Mouse (Mus musculus): ENCODE data around the gene Srebf1. TPM values are rescaled to one million over a fixed set of nuclear protein-coding genes. Genes with fewer than 3 reads are reported as not detected.

Srebf1 gene
- polyA plus RNA-seq, 1 experiment, result 192 TPM

DNA sequence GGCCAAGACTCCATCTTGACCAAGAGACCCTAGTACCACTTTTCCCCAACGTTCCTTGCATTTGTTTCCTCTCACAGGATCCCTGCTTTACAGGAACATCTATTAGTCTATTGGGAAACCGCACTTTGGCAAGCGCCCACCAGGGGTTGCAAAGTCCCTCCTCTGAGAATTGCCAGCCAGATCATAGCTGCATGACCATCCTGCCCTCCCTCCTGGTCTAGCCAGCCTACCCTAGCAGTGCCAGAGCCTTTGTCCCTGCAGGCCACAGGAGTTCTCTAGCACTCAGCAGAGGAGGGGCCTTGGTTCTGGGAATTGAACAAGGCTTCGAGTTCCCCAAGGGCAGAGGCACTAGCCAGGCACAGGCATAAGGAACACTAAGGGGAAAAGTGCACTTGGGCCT lies 2.3 kb upstream of the Srebf1 start:
- Histone ChIP-seq H3K27me3 (ENCODE audit: control insufficient read depth, insufficient read depth, insufficient read length) (no peaks in the 10 kb centered on the region), H3K36me3 (ENCODE audit: control insufficient read depth, insufficient read depth) (no peaks in the 10 kb centered on the region), H3K79me2 (ENCODE audit: control insufficient read depth, insufficient read depth) (peaks cover 5% of the 10 kb centered on the region), H3ac (ENCODE audit: control insufficient read depth, insufficient read length) (no peak overlapping the region), H3K4me2 (ENCODE audit: low read depth) (no peak overlapping the region), H3K4me3 (no peak overlapping the region)
- TF ChIP-seq SRF (IDR thresholded peaks at IDR 0.05; ENCODE audit: control insufficient read depth, insufficient read length, low read depth) (no peak), E2F4 (IDR thresholded peaks at IDR 0.05; ENCODE audit: insufficient read depth) (no peak), MYOG (IDR thresholded peaks at IDR 0.05; ENCODE audit: control insufficient read depth in 1 of 3, insufficient read depth in 1 of 3, insufficient read length in 2 of 3, low read depth in 2 of 3) (no peak), REST (IDR thresholded peaks at IDR 0.05; ENCODE audit: insufficient read depth, insufficient read length) (no peak)

DNA sequence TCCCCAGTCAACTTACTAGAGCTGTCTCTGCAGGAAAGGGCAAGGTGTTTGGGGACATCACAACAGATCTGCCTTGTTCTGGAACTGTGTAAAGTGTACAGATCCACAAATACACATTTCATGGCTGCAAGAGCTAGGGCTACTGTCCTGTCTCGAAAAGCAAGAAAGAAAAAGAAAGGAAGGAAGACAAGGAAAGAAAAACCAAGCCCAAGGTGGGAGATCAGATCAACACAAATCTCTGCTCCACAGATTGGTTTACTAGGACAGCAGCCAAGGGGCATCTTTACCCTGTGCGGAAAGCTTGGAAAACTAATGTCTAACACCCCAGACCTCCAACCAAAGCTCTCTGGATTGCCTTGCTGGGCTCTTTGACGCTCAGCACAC lies 304 bp downstream of the Srebf1 start:
- TF ChIP-seq REST (IDR thresholded peaks at IDR 0.05; ENCODE audit: insufficient read depth, insufficient read length), result no peak
- no peak for TF ChIP-seq USF1 (IDR thresholded peaks at IDR 0.05; ENCODE audit: low read depth)
- TF ChIP-seq POLR2A (IDR thresholded peaks at IDR 0.05; ENCODE audit: insufficient read length, low read depth), result no peak
- TF ChIP-seq MAX (IDR thresholded peaks at IDR 0.05; ENCODE audit: low read depth), result no peak
- no peak for TF ChIP-seq CEBPB (IDR thresholded peaks at IDR 0.05; ENCODE audit: insufficient read depth, poor library complexity, severe bottlenecking)
- TF ChIP-seq E2F4 (IDR thresholded peaks at IDR 0.05; ENCODE audit: insufficient read depth), result no peak
- no peak for TF ChIP-seq MYOD1 (IDR thresholded peaks at IDR 0.05; ENCODE audit: control insufficient read depth in 1 of 3, insufficient read length in 2 of 3, low read depth in 2 of 3)
- TF ChIP-seq POLR2AphosphoS2 (IDR thresholded peaks at IDR 0.05; ENCODE audit: insufficient read length, low read depth), result no peak
- no peak for TF ChIP-seq TCF3 (IDR thresholded peaks at IDR 0.05; ENCODE audit: insufficient read length, low read depth)
- no peak for TF ChIP-seq TCF12 (IDR thresholded peaks at IDR 0.05; ENCODE audit: insufficient read depth, poor library complexity, severe bottlenecking)
- TF ChIP-seq MYOG (IDR thresholded peaks at IDR 0.05; ENCODE audit: control insufficient read depth in 1 of 3, insufficient read depth in 1 of 3, insufficient read length in 2 of 3, low read depth in 2 of 3), result no peak
- no peak for TF ChIP-seq SRF (IDR thresholded peaks at IDR 0.05; ENCODE audit: control insufficient read depth, insufficient read length, low read depth)
- H3K27me3 ChIP-seq (ENCODE audit: control insufficient read depth, insufficient read depth, insufficient read length), result no peaks in the 10 kb centered on the region
- peaks cover 4% of the 10 kb centered on the region for H3K36me3 ChIP-seq (ENCODE audit: control insufficient read depth, insufficient read depth)
- peak overlapping the region; percentile 71 for H3K4me3 ChIP-seq
- H3K4me2 ChIP-seq (ENCODE audit: low read depth), result peak overlapping the region; percentile 93
- peak overlapping the region; percentile 4 for H3ac ChIP-seq (ENCODE audit: control insufficient read depth, insufficient read length)
- peaks cover 31% of the 10 kb centered on the region for H3K79me2 ChIP-seq (ENCODE audit: control insufficient read depth, insufficient read depth)

DNA sequence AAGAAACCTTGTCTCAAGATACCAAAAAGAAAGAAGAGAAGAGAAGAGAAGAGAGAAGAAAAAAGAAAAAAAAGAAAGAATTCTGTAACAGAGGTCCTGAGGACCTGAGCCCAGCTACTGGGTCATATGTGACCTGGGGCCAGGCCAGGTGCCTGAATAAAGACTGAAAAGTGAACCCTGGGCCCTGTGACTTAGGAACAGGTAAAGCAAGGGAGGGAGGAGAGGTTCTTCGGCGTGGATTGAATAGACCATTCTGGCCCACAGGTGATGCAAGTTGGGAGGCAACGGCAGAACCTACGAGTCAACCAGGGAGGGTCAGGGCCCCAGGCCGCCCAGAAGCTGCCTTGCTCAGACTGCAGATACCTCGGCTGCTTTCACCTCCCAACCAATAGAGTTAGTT lies 956 bp downstream of the Srebf1 start:
- H3K4me3 ChIP-seq, result peak overlapping the region; percentile 71
- no peak overlapping the region for H3ac ChIP-seq (ENCODE audit: control insufficient read depth, insufficient read length)
- H3K79me2 ChIP-seq (ENCODE audit: control insufficient read depth, insufficient read depth), result peaks cover 38% of the 10 kb centered on the region
- peak overlapping the region; percentile 93 for H3K4me2 ChIP-seq (ENCODE audit: low read depth)
- TF ChIP-seq USF1 (IDR thresholded peaks at IDR 0.05; ENCODE audit: low read depth) (no peak), POLR2A (IDR thresholded peaks at IDR 0.05; ENCODE audit: insufficient read length, low read depth) (no peak), TCF12 (IDR thresholded peaks at IDR 0.05; ENCODE audit: insufficient read depth, poor library complexity, severe bottlenecking) (no peak), MYOD1 (IDR thresholded peaks at IDR 0.05; ENCODE audit: control insufficient read depth in 1 of 3, insufficient read length in 2 of 3, low read depth in 2 of 3) (no peak), E2F4 (IDR thresholded peaks at IDR 0.05; ENCODE audit: insufficient read depth) (no peak), CEBPB (IDR thresholded peaks at IDR 0.05; ENCODE audit: insufficient read depth, poor library complexity, severe bottlenecking) (no peak), SRF (IDR thresholded peaks at IDR 0.05; ENCODE audit: control insufficient read depth, insufficient read length, low read depth) (no peak), REST (IDR thresholded peaks at IDR 0.05; ENCODE audit: insufficient read depth, insufficient read length) (no peak), TCF3 (IDR thresholded peaks at IDR 0.05; ENCODE audit: insufficient read length, low read depth) (no peak), MYOG (IDR thresholded peaks at IDR 0.05; ENCODE audit: control insufficient read depth in 1 of 3, insufficient read depth in 1 of 3, insufficient read length in 2 of 3, low read depth in 2 of 3) (no peak), MAX (IDR thresholded peaks at IDR 0.05; ENCODE audit: low read depth) (no peak), POLR2AphosphoS2 (IDR thresholded peaks at IDR 0.05; ENCODE audit: insufficient read length, low read depth) (no peak)
- peaks cover 4% of the 10 kb centered on the region for H3K36me3 ChIP-seq (ENCODE audit: control insufficient read depth, insufficient read depth)
- H3K27me3 ChIP-seq (ENCODE audit: control insufficient read depth, insufficient read depth, insufficient read length), result no peaks in the 10 kb centered on the region

DNA sequence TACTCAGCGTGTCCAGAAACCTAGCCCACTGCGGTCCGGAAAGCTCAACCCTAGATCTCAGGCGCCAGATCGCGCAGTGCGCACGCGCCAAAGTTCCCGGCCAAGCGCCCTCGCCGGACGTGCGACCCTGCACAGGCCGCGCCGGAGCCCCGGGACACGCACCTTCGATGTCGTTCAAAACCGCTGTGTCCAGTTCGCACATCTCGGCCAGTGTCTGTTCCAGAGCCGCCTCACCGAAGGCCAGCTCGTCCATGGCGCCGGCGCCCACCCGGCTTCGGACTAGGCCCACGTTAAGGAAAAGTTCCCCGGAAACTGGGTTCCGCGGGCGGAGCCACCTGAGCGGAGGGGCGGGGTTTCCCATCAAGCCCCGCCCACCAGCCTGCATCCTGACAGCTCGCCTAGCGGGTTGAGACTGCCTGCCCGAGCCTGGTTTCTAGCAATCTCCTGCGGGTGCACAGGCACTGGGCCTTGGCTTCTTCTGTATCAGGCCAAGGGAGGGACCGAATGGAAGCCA lies 2.0 kb downstream of the Srebf1 start:
- TF ChIP-seq CEBPB (IDR thresholded peaks at IDR 0.05; ENCODE audit: insufficient read depth, poor library complexity, severe bottlenecking), result no peak
- TF ChIP-seq POLR2AphosphoS2 (IDR thresholded peaks at IDR 0.05; ENCODE audit: insufficient read length, low read depth), result peak; percentile 80
- no peak for TF ChIP-seq TCF12 (IDR thresholded peaks at IDR 0.05; ENCODE audit: insufficient read depth, poor library complexity, severe bottlenecking)
- TF ChIP-seq USF1 (IDR thresholded peaks at IDR 0.05; ENCODE audit: low read depth), result no peak
- TF ChIP-seq SRF (IDR thresholded peaks at IDR 0.05; ENCODE audit: control insufficient read depth, insufficient read length, low read depth), result no peak
- TF ChIP-seq POLR2A (IDR thresholded peaks at IDR 0.05; ENCODE audit: insufficient read length, low read depth), result peak; percentile 65
- TF ChIP-seq E2F4 (IDR thresholded peaks at IDR 0.05; ENCODE audit: insufficient read depth), result no peak
- TF ChIP-seq MAX (IDR thresholded peaks at IDR 0.05; ENCODE audit: low read depth), result no peak
- no peak for TF ChIP-seq TCF3 (IDR thresholded peaks at IDR 0.05; ENCODE audit: insufficient read length, low read depth)
- TF ChIP-seq REST (IDR thresholded peaks at IDR 0.05; ENCODE audit: insufficient read depth, insufficient read length), result no peak
- TF ChIP-seq MYOG (IDR thresholded peaks at IDR 0.05; ENCODE audit: control insufficient read depth in 1 of 3, insufficient read depth in 1 of 3, insufficient read length in 2 of 3, low read depth in 2 of 3), result peak in 1 of 3 experiments; percentile 24
- peak in 1 of 3 experiments; percentile 1 for TF ChIP-seq MYOD1 (IDR thresholded peaks at IDR 0.05; ENCODE audit: control insufficient read depth in 1 of 3, insufficient read length in 2 of 3, low read depth in 2 of 3)
- H3ac ChIP-seq (ENCODE audit: control insufficient read depth, insufficient read length), result peak overlapping the region; percentile 65
- H3K4me3 ChIP-seq, result peak overlapping the region; percentile 71
- H3K4me2 ChIP-seq (ENCODE audit: low read depth), result peak overlapping the region; percentile 93
- peaks cover 49% of the 10 kb centered on the region for H3K79me2 ChIP-seq (ENCODE audit: control insufficient read depth, insufficient read depth)
- H3K36me3 ChIP-seq (ENCODE audit: control insufficient read depth, insufficient read depth), result peaks cover 4% of the 10 kb centered on the region
- no peaks in the 10 kb centered on the region for H3K27me3 ChIP-seq (ENCODE audit: control insufficient read depth, insufficient read depth, insufficient read length)
